Mouse (Mus musculus) spleen, adult 2 months (tissue): ENCODE results near the gene 4922502D21Rik.

ENCODE experiments used
- CTCF ChIP-seq: fragments of 200-500 bp; IDR thresholded peaks from 2 replicates; pipeline ENCODE4 v1.5.1; 2011; ENCODE audit warnings: mild to moderate bottlenecking, inconsistent platforms; ENCODE audit not compliant: insufficient read depth, insufficient read length, insufficient replicate concordance; ENCODE audit errors: extremely low read depth
- POLR2A ChIP-seq: fragments of 200-500 bp; IDR thresholded peaks from 2 replicates; pipeline ENCODE4 v1.6.1; 2011; ENCODE audit warnings: low read depth, low read length, inconsistent platforms

GRCm38 (mm10) chr6:129356430-129356829 is 24.8 kb upstream of the 4922502D21Rik start:
- TF ChIP-seq POLR2A (no peak), CTCF (no peak)
